Mouse (Mus musculus): ENCODE results near the gene Dcst2.

- TF ChIP-seq CTCF (IDR thresholded peaks at IDR 0.05 in 2 of 3, conservative IDR thresholded peaks at IDR 0.05 in 1 of 3; ENCODE audit: control insufficient read depth in 1 of 3, insufficient read depth in 1 of 3, low read depth in 2 of 3, low read length in 3 of 3, poor library complexity in 1 of 3, severe bottlenecking in 1 of 3) (no peak), CHD1 (IDR thresholded peaks at IDR 0.05; ENCODE audit: low read depth, low read length) (no peak)
These were observed 60.9 kb downstream of the Dcst2 start for GRCm38 (mm10) chr3:89422556-89423205.
